Mouse (Mus musculus): ENCODE data around the gene 9930104L06Rik. TPM values are rescaled to one million over a fixed set of nuclear protein-coding genes. Genes with fewer than 3 reads are reported as not detected.

The 9930104L06Rik gene
- polyA plus RNA-seq, 1 experiment from 2014 or later, result 6.0 TPM

DNA sequence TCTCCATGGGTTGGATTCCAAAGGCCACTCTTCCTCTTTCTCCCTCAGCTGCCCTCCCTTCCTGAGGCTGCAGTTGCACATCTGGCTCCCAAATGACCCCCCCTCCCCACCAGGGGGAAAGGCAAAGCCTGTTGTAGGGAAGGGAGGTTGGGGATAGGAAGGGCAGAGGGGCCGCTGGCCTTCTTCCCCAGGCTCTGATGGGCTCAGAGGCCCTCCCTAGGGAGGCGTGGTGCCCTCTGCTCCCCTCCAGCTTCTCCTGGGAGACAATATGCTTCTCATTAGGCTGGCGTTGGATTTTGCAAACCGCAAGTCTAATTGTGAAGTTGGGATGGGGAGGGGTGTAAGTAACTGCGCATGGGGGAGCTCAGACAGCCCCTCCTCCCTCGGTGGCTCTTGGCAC lies 31.9 kb downstream of the 9930104L06Rik start:
- Histone ChIP-seq H3K27me3 (ENCODE audit: control insufficient read depth, insufficient read depth, low read length) (no peaks in the 10 kb centered on the region), H3K9ac (replicated peaks; ENCODE audit: low read depth, low read length) (no peak overlapping the region), H3K4me2 (replicated peaks; ENCODE audit: low read depth, low read length) (no peak overlapping the region), H3K36me3 (ENCODE audit: control insufficient read depth, insufficient read depth, low read length) (no peaks in the 10 kb centered on the region), H3K4me3 (ENCODE audit: low read depth, low read length) (no peak overlapping the region), H3K9me3 (ENCODE audit: control insufficient read depth, low read depth, low read length) (no peaks in the 10 kb centered on the region), H3K27ac (ENCODE audit: low read length) (no peak overlapping the region), H3K4me1 (ENCODE audit: control insufficient read depth, insufficient read depth, low read length) (peaks cover 2% of the 10 kb centered on the region; the same call in 1 of the 2 replicates)
- WGBS, result 60% methylated on average over 6 of the region's 6 CpGs
- ATAC-seq (ENCODE audit: insufficient number of reproducible peaks, insufficient read depth, low FRiP score, low read depth), result no peak

DNA sequence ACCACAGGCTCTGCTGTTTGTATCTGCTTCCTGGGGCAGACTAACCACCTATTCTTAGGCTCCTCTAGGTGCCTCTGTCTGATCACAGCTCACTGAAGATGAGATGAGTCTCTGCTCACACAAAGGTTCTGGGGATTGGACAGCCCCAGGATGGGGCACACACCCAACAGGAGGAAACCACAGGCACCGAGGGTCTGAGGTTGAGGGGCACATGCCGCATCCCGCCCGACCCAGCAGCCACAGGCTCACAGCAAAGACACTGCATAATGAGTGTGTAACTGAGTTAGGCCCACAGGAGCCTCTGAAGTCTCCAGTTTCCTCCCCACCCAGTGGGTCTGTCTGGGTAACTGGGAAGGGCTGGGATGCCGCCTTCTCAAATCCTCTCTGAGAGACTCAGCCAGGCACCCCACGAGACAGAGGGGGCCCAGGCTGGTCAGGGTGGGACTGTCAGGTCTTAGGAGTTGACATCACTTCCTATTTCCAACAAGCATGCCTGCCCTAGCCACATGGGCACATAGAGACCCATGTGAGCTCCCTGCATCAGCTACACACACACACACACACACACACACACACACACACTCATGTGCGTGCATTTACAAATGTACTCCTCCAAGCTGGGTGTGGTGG lies 32.5 kb downstream of the 9930104L06Rik start:
- H3K36me3 ChIP-seq (ENCODE audit: control insufficient read depth, insufficient read depth, low read length), result no peaks in the 10 kb centered on the region
- H3K4me1 ChIP-seq (ENCODE audit: control insufficient read depth, insufficient read depth, low read length), result peaks cover 2% of the 10 kb centered on the region; the same call in 1 of the 2 replicates
- 74% methylated on average over 7 of the region's 7 CpGs for WGBS
- H3K4me2 ChIP-seq (replicated peaks; ENCODE audit: low read depth, low read length), result no peak overlapping the region
- no peak overlapping the region for H3K27ac ChIP-seq (ENCODE audit: low read length)
- H3K9me3 ChIP-seq (ENCODE audit: control insufficient read depth, low read depth, low read length), result no peaks in the 10 kb centered on the region
- no peak overlapping the region for H3K4me3 ChIP-seq (ENCODE audit: low read depth, low read length)
- no peak overlapping the region for H3K9ac ChIP-seq (replicated peaks; ENCODE audit: low read depth, low read length)
- no peak for ATAC-seq (ENCODE audit: insufficient number of reproducible peaks, insufficient read depth, low FRiP score, low read depth)
- H3K27me3 ChIP-seq (ENCODE audit: control insufficient read depth, insufficient read depth, low read length), result no peaks in the 10 kb centered on the region

DNA sequence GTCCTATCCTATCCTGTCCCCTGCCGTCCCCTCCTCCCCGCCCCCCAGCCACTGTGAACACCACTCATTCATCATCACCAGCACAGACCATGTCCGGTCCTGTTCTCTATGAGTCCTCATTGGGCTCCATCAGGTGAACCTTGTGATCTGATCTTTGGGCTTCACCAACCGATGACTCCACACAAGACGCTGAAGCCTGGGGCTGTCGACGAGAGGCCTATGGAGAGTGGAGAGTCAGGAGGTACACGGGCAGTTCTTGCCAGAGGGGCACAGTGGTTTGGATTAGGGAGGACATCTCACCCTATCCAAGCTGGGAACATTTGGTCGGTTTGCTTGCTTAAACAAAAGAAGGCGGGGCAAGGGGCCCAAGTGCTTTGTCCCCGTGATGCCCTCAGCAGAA lies 33.3 kb downstream of the 9930104L06Rik start:
- H3K4me3 ChIP-seq (ENCODE audit: low read depth, low read length), result no peak overlapping the region
- ATAC-seq (ENCODE audit: insufficient number of reproducible peaks, insufficient read depth, low FRiP score, low read depth), result no peak
- H3K4me1 ChIP-seq (ENCODE audit: control insufficient read depth, insufficient read depth, low read length), result no peaks in the 10 kb centered on the region
- H3K9me3 ChIP-seq (ENCODE audit: control insufficient read depth, low read depth, low read length), result no peaks in the 10 kb centered on the region
- no peaks in the 10 kb centered on the region for H3K27me3 ChIP-seq (ENCODE audit: control insufficient read depth, insufficient read depth, low read length)
- H3K27ac ChIP-seq (ENCODE audit: low read length), result no peak overlapping the region
- H3K4me2 ChIP-seq (replicated peaks; ENCODE audit: low read depth, low read length), result no peak overlapping the region
- H3K36me3 ChIP-seq (ENCODE audit: control insufficient read depth, insufficient read depth, low read length), result no peaks in the 10 kb centered on the region
- no peak overlapping the region for H3K9ac ChIP-seq (replicated peaks; ENCODE audit: low read depth, low read length)
- WGBS, result 60% methylated on average over 11 of the region's 11 CpGs

DNA sequence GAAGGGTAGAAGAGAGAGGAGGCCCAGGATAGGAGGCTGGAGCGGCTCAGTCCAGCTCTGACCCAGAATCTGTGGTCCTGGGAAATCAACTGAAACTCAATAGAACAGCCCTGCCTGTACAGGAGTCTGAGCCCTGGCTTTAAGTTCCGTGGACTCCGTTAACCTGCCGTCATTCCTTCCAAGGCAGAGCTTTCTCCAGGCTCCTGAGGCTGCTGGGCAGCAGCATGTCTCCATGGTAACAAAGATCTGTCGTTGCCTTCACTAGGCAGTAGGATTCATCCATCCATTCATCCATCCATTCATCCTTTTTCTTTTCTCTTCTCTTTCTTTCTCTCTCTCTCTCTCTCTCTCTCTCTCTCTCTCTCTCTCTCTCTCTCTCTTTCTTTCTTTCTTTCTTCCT lies 33.8 kb downstream of the 9930104L06Rik start:
- no peaks in the 10 kb centered on the region for H3K9me3 ChIP-seq (ENCODE audit: control insufficient read depth, low read depth, low read length)
- ATAC-seq (ENCODE audit: insufficient number of reproducible peaks, insufficient read depth, low FRiP score, low read depth), result no peak
- WGBS, result 35% methylated on average over 5 of the region's 5 CpGs
- H3K36me3 ChIP-seq (ENCODE audit: control insufficient read depth, insufficient read depth, low read length), result no peaks in the 10 kb centered on the region
- H3K27me3 ChIP-seq (ENCODE audit: control insufficient read depth, insufficient read depth, low read length), result no peaks in the 10 kb centered on the region
- no peak overlapping the region for H3K27ac ChIP-seq (ENCODE audit: low read length)
- H3K4me1 ChIP-seq (ENCODE audit: control insufficient read depth, insufficient read depth, low read length), result no peaks in the 10 kb centered on the region
- H3K4me2 ChIP-seq (replicated peaks; ENCODE audit: low read depth, low read length), result no peak overlapping the region
- no peak overlapping the region for H3K4me3 ChIP-seq (ENCODE audit: low read depth, low read length)
- H3K9ac ChIP-seq (replicated peaks; ENCODE audit: low read depth, low read length), result no peak overlapping the region

DNA sequence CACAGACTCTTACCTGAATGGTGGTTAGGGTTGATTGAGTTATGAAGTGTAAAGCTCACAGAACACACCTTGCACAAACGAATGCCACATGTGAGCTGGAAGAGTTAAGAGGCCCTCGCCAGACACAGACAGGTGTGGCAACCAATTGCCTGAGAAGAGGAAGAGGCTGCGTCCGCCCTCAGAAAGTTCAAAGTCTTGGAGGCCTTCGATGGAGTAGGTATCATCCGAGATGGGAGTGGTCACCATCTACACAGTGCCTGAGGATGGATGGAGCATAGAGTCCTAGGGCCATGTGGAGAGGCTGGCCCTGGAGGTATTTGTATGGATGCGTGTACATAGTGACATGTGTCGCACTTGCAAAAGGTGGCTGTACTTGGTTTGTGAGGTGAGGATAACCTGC lies 34.2 kb downstream of the 9930104L06Rik start:
- no peak for ATAC-seq (ENCODE audit: insufficient number of reproducible peaks, insufficient read depth, low FRiP score, low read depth)
- Histone ChIP-seq H3K27ac (ENCODE audit: low read length) (no peak overlapping the region), H3K9me3 (ENCODE audit: control insufficient read depth, low read depth, low read length) (no peaks in the 10 kb centered on the region), H3K27me3 (ENCODE audit: control insufficient read depth, insufficient read depth, low read length) (no peaks in the 10 kb centered on the region), H3K36me3 (ENCODE audit: control insufficient read depth, insufficient read depth, low read length) (no peaks in the 10 kb centered on the region), H3K4me1 (ENCODE audit: control insufficient read depth, insufficient read depth, low read length) (no peaks in the 10 kb centered on the region), H3K9ac (replicated peaks; ENCODE audit: low read depth, low read length) (no peak overlapping the region), H3K4me2 (replicated peaks; ENCODE audit: low read depth, low read length) (no peak overlapping the region), H3K4me3 (ENCODE audit: low read depth, low read length) (no peak overlapping the region)
- WGBS, result 76% methylated on average over 8 of the region's 8 CpGs

DNA sequence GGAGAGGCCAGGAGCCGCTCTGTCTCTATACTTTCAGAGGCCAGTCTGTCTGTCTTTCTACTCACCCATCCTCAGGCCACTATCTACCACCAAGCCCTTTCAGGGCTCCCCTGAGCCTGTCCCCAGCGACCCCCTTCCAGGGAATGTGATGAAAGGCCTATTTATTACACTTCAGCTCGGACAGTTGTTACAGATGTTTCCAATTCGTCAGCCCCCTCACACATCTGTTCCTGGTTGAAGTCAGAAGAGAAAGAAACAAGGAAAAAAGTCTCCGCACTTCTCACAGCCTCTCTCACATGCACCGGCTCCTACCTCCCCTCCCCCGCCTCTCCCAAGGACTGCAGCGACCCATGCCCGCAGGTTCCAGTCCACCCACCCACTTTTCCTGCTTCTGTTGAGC lies 35.5 kb downstream of the 9930104L06Rik start:
- H3K4me2 ChIP-seq (replicated peaks; ENCODE audit: low read depth, low read length), result no peak overlapping the region
- 40% methylated on average over 9 of the region's 9 CpGs for WGBS
- H3K9ac ChIP-seq (replicated peaks; ENCODE audit: low read depth, low read length), result no peak overlapping the region
- no peak overlapping the region for H3K27ac ChIP-seq (ENCODE audit: low read length)
- no peak for ATAC-seq (ENCODE audit: insufficient number of reproducible peaks, insufficient read depth, low FRiP score, low read depth)
- no peak overlapping the region for H3K4me3 ChIP-seq (ENCODE audit: low read depth, low read length)
- no peaks in the 10 kb centered on the region for H3K36me3 ChIP-seq (ENCODE audit: control insufficient read depth, insufficient read depth, low read length)
- H3K27me3 ChIP-seq (ENCODE audit: control insufficient read depth, insufficient read depth, low read length), result no peaks in the 10 kb centered on the region
- H3K4me1 ChIP-seq (ENCODE audit: control insufficient read depth, insufficient read depth, low read length), result no peaks in the 10 kb centered on the region
- no peaks in the 10 kb centered on the region for H3K9me3 ChIP-seq (ENCODE audit: control insufficient read depth, low read depth, low read length)

DNA sequence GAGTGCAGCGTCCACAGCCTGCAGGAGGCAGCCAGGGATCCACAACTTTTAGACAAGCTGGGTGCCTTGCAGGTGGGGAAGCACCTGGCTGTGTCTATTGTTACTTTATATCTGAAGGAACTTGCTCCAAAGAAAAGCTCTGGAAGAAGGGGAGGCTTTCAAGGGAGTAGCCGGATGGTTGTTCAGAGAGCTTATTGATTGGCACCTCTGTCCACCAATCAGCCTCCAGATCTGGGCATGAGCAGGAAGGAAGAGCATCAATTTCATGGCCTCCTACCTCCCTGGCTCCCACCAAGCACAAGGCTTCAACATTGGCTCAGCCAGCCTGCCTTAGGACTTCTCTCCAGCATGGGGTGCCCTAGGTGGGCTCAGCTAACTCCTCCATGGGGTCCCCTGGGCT lies 36.4 kb downstream of the 9930104L06Rik start:
- H3K27me3 ChIP-seq (ENCODE audit: control insufficient read depth, insufficient read depth, low read length), result no peaks in the 10 kb centered on the region
- H3K4me2 ChIP-seq (replicated peaks; ENCODE audit: low read depth, low read length), result no peak overlapping the region
- WGBS, result 86% methylated on average over 2 of the region's 2 CpGs
- H3K9ac ChIP-seq (replicated peaks; ENCODE audit: low read depth, low read length), result no peak overlapping the region
- H3K4me3 ChIP-seq (ENCODE audit: low read depth, low read length), result no peak overlapping the region
- no peak overlapping the region for H3K27ac ChIP-seq (ENCODE audit: low read length)
- H3K4me1 ChIP-seq (ENCODE audit: control insufficient read depth, insufficient read depth, low read length), result no peaks in the 10 kb centered on the region
- no peaks in the 10 kb centered on the region for H3K9me3 ChIP-seq (ENCODE audit: control insufficient read depth, low read depth, low read length)
- ATAC-seq (ENCODE audit: insufficient number of reproducible peaks, insufficient read depth, low FRiP score, low read depth), result no peak
- no peaks in the 10 kb centered on the region for H3K36me3 ChIP-seq (ENCODE audit: control insufficient read depth, insufficient read depth, low read length)

DNA sequence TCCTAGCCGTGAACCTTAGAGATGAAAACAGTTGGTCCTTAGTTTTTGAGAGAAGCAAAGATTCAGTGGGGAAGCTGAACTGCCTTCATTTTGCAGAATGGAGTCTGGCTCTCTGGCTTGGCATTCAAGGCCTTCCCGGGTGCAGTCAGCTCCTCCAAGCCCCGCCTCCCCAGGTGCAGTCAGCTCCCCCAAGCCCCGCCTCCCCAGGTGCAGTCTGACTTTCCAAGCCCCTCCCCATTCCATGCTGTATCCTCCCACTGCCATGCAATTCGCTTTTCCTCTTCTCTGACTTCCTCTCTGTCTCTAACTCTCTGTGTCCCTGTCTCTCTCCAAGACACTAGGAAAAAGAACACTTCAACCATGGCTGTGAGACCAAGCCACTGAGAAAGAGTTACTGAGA lies 41.4 kb downstream of the 9930104L06Rik start:
- no peak for ATAC-seq (ENCODE audit: insufficient number of reproducible peaks, insufficient read depth, low FRiP score, low read depth)

DNA sequence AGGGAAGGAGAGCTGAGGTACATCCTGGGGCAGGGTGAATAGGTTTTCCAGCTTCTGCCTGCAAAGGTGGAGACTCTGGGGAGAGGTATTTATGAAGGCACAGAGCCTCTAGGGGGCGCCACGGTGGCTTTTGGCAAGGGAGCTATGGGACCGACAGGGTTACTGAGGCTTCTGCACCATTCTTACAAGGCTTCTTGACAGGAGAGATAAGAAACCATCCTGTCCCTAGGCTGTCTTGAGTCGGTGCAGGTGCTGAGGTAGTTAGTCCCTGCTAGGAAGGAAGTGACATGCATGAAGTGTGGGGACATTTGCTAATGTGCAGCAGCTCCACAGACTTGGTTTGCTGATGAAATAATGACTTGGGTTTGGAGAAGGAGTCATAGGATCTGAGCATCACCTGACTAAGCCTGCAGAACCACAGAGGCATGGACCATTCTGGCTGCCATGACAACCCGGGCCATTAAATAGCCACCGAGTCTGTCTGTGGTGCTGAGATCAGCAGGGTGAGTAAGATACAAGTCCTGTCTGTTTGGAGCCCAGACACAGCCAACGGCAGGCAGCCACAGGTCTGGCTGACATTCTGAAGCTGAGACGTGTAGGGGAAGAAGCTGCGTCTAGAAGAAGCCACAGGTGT lies 47.2 kb downstream of the 9930104L06Rik start:
- H3K4me3 ChIP-seq (ENCODE audit: low read depth, low read length), result no peak overlapping the region
- H3K9ac ChIP-seq (replicated peaks; ENCODE audit: low read depth, low read length), result no peak overlapping the region
- no peaks in the 10 kb centered on the region for H3K36me3 ChIP-seq (ENCODE audit: control insufficient read depth, insufficient read depth, low read length)
- H3K4me1 ChIP-seq (ENCODE audit: control insufficient read depth, insufficient read depth, low read length), result peaks cover 9% of the 10 kb centered on the region; the same call in 1 of the 2 replicates
- 21% methylated on average over 9 of the region's 9 CpGs for whole genome bisulfite sequencing
- no peak overlapping the region for H3K27ac ChIP-seq (ENCODE audit: low read length)
- H3K4me2 ChIP-seq (replicated peaks; ENCODE audit: low read depth, low read length), result no peak overlapping the region
- H3K27me3 ChIP-seq (ENCODE audit: control insufficient read depth, insufficient read depth, low read length), result peaks cover 29% of the 10 kb centered on the region
- H3K9me3 ChIP-seq (ENCODE audit: control insufficient read depth, low read depth, low read length), result no peaks in the 10 kb centered on the region
- ATAC-seq (ENCODE audit: insufficient number of reproducible peaks, insufficient read depth, low FRiP score, low read depth), result no peak

More for the DNA sequence above, 41.4 kb downstream of the 9930104L06Rik start:
- no peak overlapping the region for H3K4me2 ChIP-seq (replicated peaks; ENCODE audit: low read depth, low read length)
- H3K27me3 ChIP-seq (ENCODE audit: control insufficient read depth, insufficient read depth, low read length), result no peaks in the 10 kb centered on the region
- H3K4me1 ChIP-seq (ENCODE audit: control insufficient read depth, insufficient read depth, low read length), result no peaks in the 10 kb centered on the region
- H3K9ac ChIP-seq (replicated peaks; ENCODE audit: low read depth, low read length), result no peak overlapping the region
- no peak overlapping the region for H3K4me3 ChIP-seq (ENCODE audit: low read depth, low read length)
- no peak overlapping the region for H3K27ac ChIP-seq (ENCODE audit: low read length)
- 32% methylated on average over 5 of the region's 5 CpGs for WGBS
- H3K36me3 ChIP-seq (ENCODE audit: control insufficient read depth, insufficient read depth, low read length), result no peaks in the 10 kb centered on the region
- H3K9me3 ChIP-seq (ENCODE audit: control insufficient read depth, low read depth, low read length), result no peaks in the 10 kb centered on the region

Measured in stomach, embryonic 14.5 days (tissue).